Mouse (Mus musculus) embryo, embryonic 10.5 days (tissue): Measurements from ENCODE around the gene Gm11116.
"Not testable (repeated sequence)": the region's sequence is repeated elsewhere in the genome, so short reads cannot be mapped to it uniquely, and the experiment has no call there.

Experiments used
- DNase-seq: peaks from one replicate; pipeline ENCODE4 v3.0.0-alpha.2; 2015; ENCODE audit warnings: low spot score

Gm11116 gene

DNA sequence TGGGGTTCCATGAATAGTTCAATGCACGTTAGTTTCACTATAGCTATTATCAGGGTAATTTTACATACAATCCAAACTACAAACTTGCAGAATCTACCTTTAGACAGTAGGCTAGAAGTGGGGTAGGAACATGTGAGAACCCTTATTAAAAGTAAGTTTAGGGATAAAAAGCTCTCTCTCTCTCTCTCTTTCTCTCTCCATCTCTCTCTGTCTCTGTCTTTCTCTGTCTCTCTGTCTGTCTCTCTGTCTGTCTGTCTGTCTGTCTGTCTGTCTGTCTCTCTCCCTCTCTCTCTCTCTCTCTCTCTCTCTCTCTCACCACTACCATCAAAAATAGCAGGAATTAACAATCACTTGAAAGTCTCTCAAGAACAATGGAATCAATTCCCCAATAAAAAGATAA lies at the start of gene Gm11116:
Gene Gm11116, minus strand, starts transcription at position 101 of the 400 bp plus-strand sequence.
- no peak for DNase-seq

DNA sequence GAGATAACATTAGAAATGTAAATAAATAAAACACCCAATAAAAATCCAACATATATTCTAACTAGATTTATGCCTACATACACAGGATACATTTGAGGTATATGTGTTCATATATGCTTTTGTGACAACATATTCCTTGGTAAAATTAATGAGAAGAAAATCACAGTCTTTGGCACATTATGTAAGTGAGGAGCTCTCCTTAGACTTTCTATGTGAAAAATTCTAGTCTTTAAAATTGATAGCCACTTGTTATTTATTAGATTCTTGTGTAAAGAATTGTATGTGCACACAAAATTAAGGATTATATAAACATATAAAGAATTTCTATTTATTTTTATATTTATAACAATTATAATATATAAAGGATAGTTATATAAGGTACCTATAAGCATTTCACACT lies 42.7 kb upstream of the Gm11116 start, which contains the start of gene Gm11115:
Gene Gm11115, minus strand, starts transcription at position 101 of the 400 bp plus-strand sequence.
- DNase-seq: no peak

DNA sequence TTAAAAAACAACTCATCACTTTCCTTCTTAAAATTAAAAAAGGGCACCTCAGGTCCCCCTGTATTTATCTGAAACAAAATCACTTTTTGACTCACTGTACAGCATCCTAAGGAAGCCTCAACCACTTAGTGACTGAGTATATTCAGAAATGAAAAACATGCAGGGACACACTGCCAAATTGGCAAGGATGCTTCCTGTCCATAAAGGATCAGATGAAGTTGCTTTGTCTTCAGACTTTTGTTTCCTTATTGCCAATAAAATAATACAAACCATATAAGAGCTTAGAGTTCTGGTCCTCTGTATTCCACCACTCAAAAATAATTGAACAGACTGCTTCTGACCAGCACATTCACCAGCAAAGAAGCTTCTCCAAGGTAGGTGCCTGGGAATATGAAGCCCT lies 25.1 kb downstream of the Gm11116 start, which contains the start of gene Smr2:
Gene Smr2, plus strand, starts transcription at position 301 of the 400 bp plus-strand sequence.
- DNase-seq: not testable (repeated sequence)
